Mouse (Mus musculus): ENCODE measurements at regions not wholly inside any gene's neighbourhood (a gene's known extent, or its start where the extent isn't known, plus 50 kb on each side); places are given as distances from the start of the nearest gene placed in this dataset.

DNA sequence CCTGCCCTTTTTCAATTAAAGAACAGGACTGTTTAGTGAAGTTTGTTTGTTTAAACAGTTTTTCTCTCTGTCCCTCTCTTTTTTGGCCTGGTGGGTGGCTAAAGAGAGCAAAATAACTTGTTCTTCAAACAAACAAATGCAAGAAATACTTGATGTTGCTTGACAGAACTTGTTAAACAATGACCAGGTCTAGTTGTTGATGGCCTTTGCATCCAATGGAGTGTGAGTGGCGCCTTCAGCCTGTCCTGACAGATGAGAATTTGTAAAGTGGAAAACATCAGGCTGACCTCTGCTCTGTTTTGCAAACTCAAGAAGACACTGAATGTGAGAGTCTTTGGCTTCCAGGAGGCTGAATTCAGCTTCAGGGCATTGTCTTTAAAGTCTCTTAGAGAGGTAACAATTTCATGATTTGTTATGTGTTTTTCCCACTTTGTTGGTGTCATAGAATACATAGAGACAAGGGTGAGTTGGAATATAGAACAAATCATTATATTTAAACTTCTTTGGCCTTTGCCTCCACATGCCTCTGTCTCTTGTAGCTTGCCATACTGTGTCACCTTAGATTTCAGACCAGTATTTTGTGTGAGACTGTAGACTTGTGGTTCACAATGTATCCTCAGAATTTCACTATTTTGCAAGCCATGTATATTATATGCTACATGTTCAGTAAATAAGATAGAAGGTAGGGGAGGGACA is 67.5 kb downstream of the Rdh14 start:
- no peak for TF ChIP-seq CTCF (IDR thresholded peaks at IDR 0.05; ENCODE audit: extremely low read depth, insufficient read length, insufficient replicate concordance, low read depth, low read length)
- TF ChIP-seq POLR2A (IDR thresholded peaks at IDR 0.05; ENCODE audit: low read depth, low read length): no peak

Measured in small intestine, adult 2 months (tissue).